Mouse (Mus musculus) E14TG2a.4 (cell line): ENCODE results near the gene Cabin1.
"Not testable (repeated sequence)": the region's sequence is repeated elsewhere in the genome, so short reads cannot be mapped to it uniquely, and the experiment has no call there.

ENCODE experiments used
- H3K27me3 ChIP-seq: 2 replicates; pipeline ENCODE4 v1.6.1; 2014; ENCODE audit warnings: low read length, control low read depth; ENCODE audit not compliant: insufficient read depth
- H3K36me3 ChIP-seq: 2 replicates; pipeline ENCODE4 v1.6.1; 2014; ENCODE audit warnings: low read length, control low read depth; ENCODE audit not compliant: insufficient read depth
- H3K4me1 ChIP-seq: replicated peaks from 2 replicates; pipeline ENCODE4 v1.6.1; 2014; ENCODE audit warnings: low read depth, low read length, control low read depth
- H3K4me3 ChIP-seq: replicated peaks from 2 replicates; pipeline ENCODE4 v1.5.1; 2014; ENCODE audit warnings: mild to moderate bottlenecking, low read length
- H3K9me3 ChIP-seq: 2 replicates; pipeline ENCODE4 v1.6.1; 2014; ENCODE audit warnings: low read length, control low read depth
- CTCF ChIP-seq: conservative IDR thresholded peaks from 2 replicates; pipeline ENCODE4 v1.5.1; 2014; ENCODE audit warnings: low read length
- NANOG ChIP-seq: IDR thresholded peaks from 2 replicates; pipeline ENCODE4 v1.6.1; 2014; ENCODE audit warnings: borderline replicate concordance, low read length, mixed read lengths
- POU5F1 ChIP-seq: IDR thresholded peaks from 2 replicates; pipeline ENCODE4 v1.6.1; 2014; ENCODE audit warnings: low read length, borderline replicate concordance

Cabin1 gene

DNA sequence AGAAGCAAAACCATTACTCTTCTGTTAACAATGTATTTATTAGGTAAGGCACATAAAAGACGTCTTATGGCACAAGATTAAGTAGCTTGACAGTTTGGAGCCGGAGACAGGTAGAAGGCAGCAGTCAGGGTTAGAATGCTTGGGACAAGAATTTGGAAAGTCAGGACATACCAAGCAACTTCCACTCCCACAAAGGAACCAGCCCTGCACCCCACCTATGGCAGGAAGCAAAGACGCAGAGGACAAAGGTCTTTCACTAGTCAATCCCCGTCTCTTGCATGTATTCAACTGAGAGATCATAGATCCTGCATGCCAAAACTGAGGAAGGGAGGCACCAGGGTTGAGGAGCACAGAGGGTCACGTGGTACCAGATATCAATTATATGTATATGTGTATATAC, 10.0 kb upstream of the Cabin1 start:
- H3K36me3 ChIP-seq = peaks cover 23% of the 10 kb centered on the region
- peaks cover 9% of the 10 kb centered on the region for H3K27me3 ChIP-seq
- TF ChIP-seq CTCF (no peak), POU5F1 (no peak), NANOG (no peak)
- H3K4me3 ChIP-seq = no peak overlapping the region
- H3K9me3 ChIP-seq = no peaks in the 10 kb centered on the region
- H3K4me1 ChIP-seq = peaks cover 27% of the 10 kb centered on the region

DNA sequence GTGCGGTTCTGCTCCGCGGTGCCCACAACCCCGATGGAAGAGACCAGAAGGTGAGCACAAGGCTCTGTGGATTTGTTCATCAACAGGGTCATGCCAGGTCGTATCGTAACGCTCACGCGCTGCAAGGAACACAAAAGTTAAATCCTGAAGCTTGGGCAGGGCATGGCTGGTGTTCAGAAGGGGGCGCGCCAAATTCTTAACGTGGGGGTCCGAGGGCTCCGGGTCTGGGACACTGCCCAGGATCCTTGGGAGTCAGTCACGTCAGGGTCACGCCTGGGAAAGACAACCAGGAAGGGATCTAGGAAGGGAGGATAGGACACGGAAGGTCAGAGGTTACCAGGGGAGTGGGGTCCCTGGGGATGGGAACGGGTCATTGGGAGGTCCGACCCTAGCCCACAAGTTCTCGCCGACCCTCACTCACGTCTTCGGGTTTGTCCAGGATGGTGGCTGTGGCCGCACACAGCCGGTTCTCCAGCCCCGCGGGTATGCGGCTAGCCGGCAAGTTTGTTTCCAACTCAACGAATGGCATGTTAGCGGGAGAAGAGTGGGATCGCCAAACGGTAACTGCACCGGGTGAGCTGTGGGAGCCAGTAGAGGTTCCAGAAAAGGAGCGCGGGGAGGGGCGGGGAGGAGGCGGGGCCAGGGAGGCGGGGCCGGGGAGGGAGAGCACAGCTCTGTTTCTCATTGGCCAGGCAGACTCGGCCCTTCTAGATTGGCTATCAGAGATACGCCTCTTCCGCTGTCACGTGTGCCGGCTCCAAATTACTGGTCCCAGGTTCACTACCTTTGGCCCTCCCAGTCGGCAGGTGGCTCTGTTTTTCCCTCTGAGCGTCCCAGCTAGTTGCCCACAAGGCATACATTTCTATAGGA, 8.9 kb upstream of the Cabin1 start, which contains the start of gene Ddt:
Gene Ddt (minus strand): TSS at position 620 of the 870 bp plus-strand sequence.
- H3K4me3 ChIP-seq = peak within 1 kb of the TSS; percentile 98
- H3K27me3 ChIP-seq = no peaks in the 10 kb centered on the region
- TF ChIP-seq POU5F1 (no peak), NANOG (no peak), CTCF (no peak)
- peaks cover 31% of the 10 kb centered on the region for H3K4me1 ChIP-seq
- H3K9me3 ChIP-seq = no peaks in the 10 kb centered on the region
- H3K36me3 ChIP-seq = peaks cover 23% of the 10 kb centered on the region

DNA sequence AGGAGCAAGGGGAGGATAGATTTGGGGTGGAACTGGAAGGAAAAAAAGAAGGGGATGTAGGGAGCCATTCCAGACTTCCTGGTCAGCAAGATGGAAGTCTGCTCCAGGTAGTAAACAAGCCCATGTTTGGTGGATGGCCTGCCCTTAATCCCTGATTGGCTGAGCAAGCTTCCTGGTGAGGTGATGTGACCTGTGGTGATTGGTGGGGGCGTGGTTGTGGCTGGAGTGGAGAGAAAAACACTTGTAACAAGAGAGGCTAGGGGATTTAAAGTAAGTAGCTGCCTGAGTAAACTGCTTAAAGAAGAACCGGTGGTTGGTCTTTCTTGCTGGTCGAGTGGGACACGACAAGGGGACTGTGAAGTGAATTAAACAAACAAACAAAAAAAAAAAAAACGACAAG, 3.6 kb upstream of the Cabin1 start:
- H3K4me1 ChIP-seq = peaks cover 50% of the 10 kb centered on the region
- H3K27me3 ChIP-seq = not testable (repeated sequence)
- peaks cover 24% of the 10 kb centered on the region for H3K36me3 ChIP-seq

DNA sequence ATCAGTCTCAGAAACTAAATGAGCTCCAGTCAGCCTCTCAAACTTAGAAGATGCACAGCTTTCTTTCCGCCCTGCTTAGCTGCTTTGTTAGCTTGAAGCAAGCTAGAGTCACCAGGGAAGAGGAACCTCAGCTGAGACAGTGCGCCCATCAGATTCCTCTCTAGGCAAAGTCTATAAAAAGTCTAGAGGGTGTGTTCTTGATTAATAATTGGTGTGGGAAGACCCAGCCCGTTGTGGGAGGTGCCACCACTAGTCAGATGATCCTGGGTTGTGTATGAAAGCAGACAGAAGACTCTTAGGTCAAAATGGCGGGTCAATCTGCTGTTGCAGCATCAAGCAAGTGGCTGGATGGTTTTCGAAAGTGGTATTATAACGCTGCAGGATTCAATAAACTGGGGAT, 2.7 kb upstream of the Cabin1 start:
- no peak overlapping the region for H3K4me3 ChIP-seq
- H3K27me3 ChIP-seq = no peaks in the 10 kb centered on the region
- H3K9me3 ChIP-seq = no peaks in the 10 kb centered on the region
- TF ChIP-seq NANOG (no peak), CTCF (no peak), POU5F1 (no peak)
- peaks cover 29% of the 10 kb centered on the region for H3K36me3 ChIP-seq
- H3K4me1 ChIP-seq = peaks cover 46% of the 10 kb centered on the region

More for the DNA sequence above, 3.6 kb upstream of the Cabin1 start:
- H3K4me3 ChIP-seq, H3K9me3 ChIP-seq: not testable (repeated sequence)

DNA sequence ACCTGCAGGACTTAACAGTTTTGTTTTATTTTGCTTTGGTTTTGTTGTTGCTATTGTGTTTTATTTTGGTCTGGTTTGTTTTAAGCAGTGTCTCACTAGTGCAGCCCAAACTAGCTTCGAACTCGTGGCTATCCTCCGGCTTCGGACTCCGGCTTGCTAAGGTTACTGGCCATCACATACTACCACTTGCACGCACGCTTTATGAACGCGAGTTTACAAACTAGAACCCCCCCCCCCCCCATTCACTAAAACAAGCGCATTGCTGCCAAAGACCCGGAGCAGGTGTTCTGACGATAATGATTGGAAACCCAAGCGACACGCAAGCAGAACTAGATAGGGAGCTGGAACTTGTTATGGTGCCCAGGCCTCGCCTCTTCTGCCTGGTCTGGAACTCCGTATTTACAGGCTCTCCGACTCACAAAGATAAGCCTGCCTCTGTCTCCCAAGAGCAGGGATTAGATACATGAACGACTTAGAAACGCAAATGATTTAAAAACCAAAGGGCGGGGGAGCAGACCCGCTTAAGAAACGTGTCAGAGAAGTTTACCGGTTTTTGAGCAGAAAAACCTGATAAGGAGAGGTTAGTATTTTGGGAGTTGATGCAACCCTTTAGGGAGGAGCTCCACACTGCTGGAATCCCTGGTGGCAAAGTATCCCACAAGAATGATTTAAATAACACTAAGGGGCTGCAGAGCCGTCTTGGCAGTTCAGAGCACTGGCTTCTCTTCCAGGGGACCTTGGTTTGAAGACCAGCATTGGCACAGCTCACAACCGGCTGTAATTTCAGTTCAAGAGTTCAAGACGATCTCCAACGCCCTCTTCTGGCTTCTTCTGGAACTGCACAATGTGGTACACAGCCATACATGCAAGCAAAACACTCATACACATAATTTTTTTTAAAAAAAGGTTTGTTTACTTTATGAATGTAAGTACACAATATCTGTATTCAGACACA, 655 bp upstream of the Cabin1 start:
- Histone ChIP-seq H3K36me3 (peaks cover 24% of the 10 kb centered on the region), H3K27me3 (no peaks in the 10 kb centered on the region), H3K4me3 (peak overlapping the region; percentile 95), H3K4me1 (peaks cover 44% of the 10 kb centered on the region), H3K9me3 (no peaks in the 10 kb centered on the region)
- TF ChIP-seq POU5F1 (no peak), NANOG (no peak), CTCF (peak; percentile 91)

DNA sequence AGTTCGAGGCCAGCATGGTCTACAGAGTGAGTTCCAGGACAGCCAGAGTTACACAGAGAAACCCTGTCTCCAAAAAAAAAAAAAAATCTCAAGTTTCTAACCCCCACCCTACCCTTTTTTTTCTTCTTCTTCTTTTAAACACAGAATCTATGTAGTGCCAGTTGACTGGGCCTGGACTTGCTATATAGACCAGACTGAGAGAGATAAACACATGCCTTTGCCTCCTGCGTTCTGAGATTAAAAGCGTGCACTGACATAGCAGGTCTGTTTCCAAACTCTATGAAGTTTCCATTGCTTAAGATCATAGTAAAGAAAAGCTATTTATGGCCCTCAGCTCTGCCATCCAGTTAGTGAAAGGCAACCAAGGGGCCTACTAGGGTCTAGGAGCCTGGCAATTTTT, 1.7 kb downstream of the Cabin1 start:
- Histone ChIP-seq H3K27me3 (no peaks in the 10 kb centered on the region), H3K4me1 (peaks cover 34% of the 10 kb centered on the region), H3K36me3 (peaks cover 44% of the 10 kb centered on the region), H3K4me3 (no peak overlapping the region), H3K9me3 (no peaks in the 10 kb centered on the region)
- TF ChIP-seq POU5F1 (no peak), CTCF (no peak), NANOG (no peak)

DNA sequence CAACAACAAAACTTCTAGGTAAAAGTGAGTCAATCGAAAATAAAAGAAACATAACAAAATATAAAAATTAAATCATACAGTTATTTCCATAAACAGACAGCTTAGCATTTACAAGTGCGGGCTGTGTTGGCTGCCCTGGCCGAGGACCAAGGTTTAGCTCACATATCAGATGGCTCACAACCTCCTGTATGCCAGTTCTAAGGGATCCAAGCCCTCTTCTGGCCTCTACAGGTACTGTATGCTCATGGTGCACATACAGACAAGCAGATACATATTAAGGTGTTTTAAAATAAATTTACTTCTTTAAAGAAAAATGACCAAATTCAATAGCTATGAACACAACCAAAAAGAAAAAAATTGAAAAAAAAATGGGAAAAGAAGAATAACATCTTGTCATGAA, 3.8 kb downstream of the Cabin1 start:
- no peaks in the 10 kb centered on the region for H3K9me3 ChIP-seq
- H3K4me1 ChIP-seq = peaks cover 30% of the 10 kb centered on the region
- no peak overlapping the region for H3K4me3 ChIP-seq
- peaks cover 64% of the 10 kb centered on the region for H3K36me3 ChIP-seq
- no peaks in the 10 kb centered on the region for H3K27me3 ChIP-seq
- TF ChIP-seq NANOG (no peak), CTCF (peak; percentile 45)

DNA sequence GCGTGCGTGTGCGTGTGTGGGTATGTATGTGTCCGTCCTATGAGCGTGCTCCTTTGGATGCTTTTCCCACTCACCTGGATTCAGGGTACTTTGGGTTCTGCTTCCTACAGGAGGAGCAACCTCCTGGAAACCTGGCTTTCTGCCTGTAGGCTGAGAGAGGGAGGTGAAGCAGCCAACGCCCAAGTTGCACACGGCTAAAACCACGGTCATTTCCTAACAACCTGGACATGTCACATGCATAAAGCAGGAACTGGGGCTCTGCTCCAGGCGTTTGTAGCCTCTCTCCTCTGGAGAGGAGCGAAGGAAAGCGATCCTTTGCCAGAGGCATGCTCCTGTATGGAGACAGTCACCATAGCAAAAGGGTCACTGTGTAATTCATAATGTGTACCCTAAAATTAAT, 7.4 kb downstream of the Cabin1 start:
- Histone ChIP-seq H3K4me3 (no peak overlapping the region), H3K4me1 (peaks cover 24% of the 10 kb centered on the region), H3K36me3 (peaks cover 90% of the 10 kb centered on the region), H3K9me3 (no peaks in the 10 kb centered on the region), H3K27me3 (no peaks in the 10 kb centered on the region)
- TF ChIP-seq POU5F1 = no peak
- TF ChIP-seq CTCF = no peak
- TF ChIP-seq NANOG = no peak
